Mouse (Mus musculus): ENCODE data around the gene Optn. TPM values are rescaled to one million over a fixed set of nuclear protein-coding genes. Genes with fewer than 3 reads are reported as not detected.

The Optn gene
- total and polyA plus RNA-seq, 3 experiments: 25.1 to 37.3 (median 28.0) TPM

DNA sequence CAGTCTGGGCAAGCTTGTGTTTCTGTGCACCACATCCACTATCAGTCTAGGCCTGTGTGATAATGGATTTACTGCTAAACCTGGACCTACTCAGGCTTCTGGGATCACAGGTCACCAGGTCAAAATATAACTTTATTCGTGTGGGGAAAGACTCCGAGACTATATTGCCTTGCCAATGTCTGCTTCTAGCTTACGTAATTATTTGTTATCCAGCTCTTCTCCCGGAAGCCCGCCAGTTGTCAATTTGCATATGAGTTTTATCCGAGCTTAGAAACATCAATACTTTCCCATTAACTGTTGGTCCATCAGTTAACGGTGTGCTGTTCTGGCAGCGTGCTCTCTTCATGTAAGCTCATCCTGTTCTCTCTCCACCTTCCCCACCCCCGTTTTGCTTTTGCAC is 28.6 kb downstream of the Optn start:
- H3K79me2 ChIP-seq (replicated peaks; ENCODE audit: control insufficient read depth, extremely low read depth, insufficient read depth, poor library complexity, severe bottlenecking): no peaks in the 10 kb centered on the region
- TF ChIP-seq ZNF384 (IDR thresholded peaks at IDR 0.05; ENCODE audit: low read depth, low read length) (no peak), RCOR1 (conservative IDR thresholded peaks at IDR 0.05; ENCODE audit: low read depth, low read length) (no peak), GABPA (IDR thresholded peaks at IDR 0.05; ENCODE audit: insufficient replicate concordance, low read depth, low read length) (no peak), ZMIZ1 (IDR thresholded peaks at IDR 0.05; ENCODE audit: low read depth, low read length) (no peak), TBP (conservative IDR thresholded peaks at IDR 0.05; ENCODE audit: low read depth, low read length) (no peak), UBTF (IDR thresholded peaks at IDR 0.05; ENCODE audit: low read depth, low read length) (no peak), MEF2A (IDR thresholded peaks at IDR 0.05; ENCODE audit: borderline replicate concordance, low read depth, low read length) (no peak), CHD1 (IDR thresholded peaks at IDR 0.05; ENCODE audit: low read depth, low read length) (no peak), PAX5 (IDR thresholded peaks at IDR 0.05; ENCODE audit: low read length) (no peak), CHD2 (IDR thresholded peaks at IDR 0.05; ENCODE audit: low read length) (no peak), NRF1 (IDR thresholded peaks at IDR 0.05; ENCODE audit: low read depth, low read length) (no peak), ETS1 (conservative IDR thresholded peaks at IDR 0.05; ENCODE audit: low read depth, low read length) (no peak)
- dilution Hi-C loops (cut with MboI; ENCODE audit: extremely low pct_ligation_motif_present, extremely low pct_unique_long_range_greater_than_20kb, low sequenced_read_pairs): no loop called here
- no peak overlapping the region for H3K27ac ChIP-seq (ENCODE audit: insufficient read depth, low read depth)
- H3K4me1 ChIP-seq (ENCODE audit: control insufficient read depth in 1 of 2, insufficient read depth in 2 of 2): peaks cover 7 to 37% of the 10 kb centered on the region in 2 experiments
- no peak overlapping the region for H3K9ac ChIP-seq (ENCODE audit: insufficient read depth, low read depth)
- no peak overlapping the region for H3K4me2 ChIP-seq (ENCODE audit: insufficient read depth, low read depth, poor library complexity, severe bottlenecking)
- H3K4me3 ChIP-seq (replicated peaks in 1 of 3; ENCODE audit: low read depth in 2 of 3, low read length in 2 of 3, poor library complexity in 1 of 3): no peak overlapping the region
- H3K27me3 ChIP-seq (replicated peaks): no peaks in the 10 kb centered on the region
- no peaks in the 10 kb centered on the region for H3K9me3 ChIP-seq (replicated peaks; ENCODE audit: low read length)
- DNase-seq (ENCODE audit: extremely low read depth): no peak
- in situ Hi-C loops (cut with MboI; ENCODE audit: low pct_ligation_motif_present, low pct_unique_long_range_greater_than_20kb, low sequenced_read_pairs): no loop called here
- H3K36me3 ChIP-seq (replicated peaks in 1 of 2; ENCODE audit: control insufficient read depth in 1 of 2, insufficient read depth in 1 of 2, low read length in 1 of 2): peaks cover 46 to 86% of the 10 kb centered on the region in 2 experiments

DNA sequence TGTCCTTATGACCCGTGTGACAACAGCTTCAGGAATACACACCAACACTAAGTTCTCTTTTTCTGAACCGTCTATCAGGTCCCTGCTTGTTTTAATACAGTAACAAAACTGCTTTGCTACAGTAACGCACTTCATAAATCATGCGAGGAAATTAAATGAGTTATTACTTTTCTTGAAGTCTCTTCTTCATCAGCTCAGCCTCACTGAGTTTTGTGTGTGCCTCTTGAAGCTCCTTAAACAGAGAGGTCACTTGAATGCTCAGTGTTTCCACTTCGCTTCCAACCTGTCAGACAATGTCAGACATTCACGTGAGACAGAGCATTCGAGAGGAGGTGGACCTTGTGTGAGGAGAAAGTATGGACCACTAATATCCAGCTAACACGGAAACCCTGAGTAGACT is 29.1 kb downstream of the Optn start:
- no peaks in the 10 kb centered on the region for H3K27me3 ChIP-seq (replicated peaks)
- no peaks in the 10 kb centered on the region for H3K9me3 ChIP-seq (replicated peaks; ENCODE audit: low read length)
- H3K79me2 ChIP-seq (replicated peaks; ENCODE audit: control insufficient read depth, extremely low read depth, insufficient read depth, poor library complexity, severe bottlenecking): no peaks in the 10 kb centered on the region
- TF ChIP-seq MEF2A (IDR thresholded peaks at IDR 0.05; ENCODE audit: borderline replicate concordance, low read depth, low read length) (no peak), MAX (IDR thresholded peaks at IDR 0.05; ENCODE audit: low read length) (no peak), USF1 (IDR thresholded peaks at IDR 0.05; ENCODE audit: low read depth, low read length) (no peak), JUND (conservative IDR thresholded peaks at IDR 0.05; ENCODE audit: low read depth, low read length) (no peak), E2F4 (IDR thresholded peaks at IDR 0.05; ENCODE audit: insufficient replicate concordance, low read depth, low read length) (no peak), USF2 (conservative IDR thresholded peaks at IDR 0.05; ENCODE audit: low read depth, low read length) (no peak), SIN3A (IDR thresholded peaks at IDR 0.05; ENCODE audit: low read length) (no peak), MXI1 (IDR thresholded peaks at IDR 0.05; ENCODE audit: low read depth, low read length) (no peak), GABPA (IDR thresholded peaks at IDR 0.05; ENCODE audit: insufficient replicate concordance, low read depth, low read length) (no peak), BHLHE40 (IDR thresholded peaks at IDR 0.05; ENCODE audit: low read depth, low read length) (no peak), ELF1 (IDR thresholded peaks at IDR 0.05; ENCODE audit: low read depth, low read length) (no peak), NRF1 (IDR thresholded peaks at IDR 0.05; ENCODE audit: low read depth, low read length) (no peak), KAT2A (IDR thresholded peaks at IDR 0.05; ENCODE audit: insufficient replicate concordance, low read length) (no peak), EP300 (IDR thresholded peaks at IDR 0.05; ENCODE audit: low read length) (no peak), ZC3H11A (IDR thresholded peaks at IDR 0.05; ENCODE audit: low read depth, low read length) (no peak), MYC (IDR thresholded peaks at IDR 0.05; ENCODE audit: low read depth, low read length) (no peak)
- no peak overlapping the region for H3K4me3 ChIP-seq (replicated peaks in 1 of 3; ENCODE audit: low read depth in 2 of 3, low read length in 2 of 3, poor library complexity in 1 of 3)
- peaks cover 45 to 86% of the 10 kb centered on the region in 2 experiments for H3K36me3 ChIP-seq (replicated peaks in 1 of 2; ENCODE audit: control insufficient read depth in 1 of 2, insufficient read depth in 1 of 2, low read length in 1 of 2)
- in situ Hi-C loops (cut with MboI; ENCODE audit: low pct_ligation_motif_present, low pct_unique_long_range_greater_than_20kb, low sequenced_read_pairs) (no loop called here), dilution Hi-C loops (cut with MboI; ENCODE audit: extremely low pct_ligation_motif_present, extremely low pct_unique_long_range_greater_than_20kb, low sequenced_read_pairs) (no loop called here)
- no peak overlapping the region for H3K9ac ChIP-seq (ENCODE audit: insufficient read depth, low read depth)
- H3K4me2 ChIP-seq (ENCODE audit: insufficient read depth, low read depth, poor library complexity, severe bottlenecking): no peak overlapping the region
- H3K4me1 ChIP-seq (ENCODE audit: control insufficient read depth in 1 of 2, insufficient read depth in 2 of 2): peaks cover 7 to 36% of the 10 kb centered on the region in 2 experiments
- H3K27ac ChIP-seq (ENCODE audit: insufficient read depth, low read depth): no peak overlapping the region
- no peak for DNase-seq (ENCODE audit: extremely low read depth)

Data from CH12.LX (cell line).